Mouse (Mus musculus) heart, postnatal 25 days (tissue): ENCODE results near the gene Cxcl3. TPM values are rescaled to one million over a fixed set of nuclear protein-coding genes. Genes with fewer than 3 reads are reported as not detected.
"Not testable (repeated sequence)": the region's sequence is repeated elsewhere in the genome, so short reads cannot be mapped to it uniquely, and the experiment has no call there.

Experiments
- DNase-seq: peaks from one replicate; pipeline ENCODE4 v3.0.0; 2022; ENCODE audit warnings: low spot score
- intact Hi-C: fragments of 180-260 bp; cut with DNase I; formaldehyde crosslinking; loops from one replicate; pipeline ENCODE4 v1.15.1; 2025
- microRNA-seq: library from miRNA; unstranded; fragments of <30 nt; microRNA quantifications from one replicate; pipeline ENCODE4 v1.2.0, GENCODE M21; 2022
- total RNA-seq, 2 experiments: library from RNA; stranded (reverse); gene quantifications; 2 replicates each; pipeline ENCODE4 v1.2.3; 2021

The Cxcl3 gene
- total RNA-seq, 2 experiments from 2014 or later: not detected

DNA sequence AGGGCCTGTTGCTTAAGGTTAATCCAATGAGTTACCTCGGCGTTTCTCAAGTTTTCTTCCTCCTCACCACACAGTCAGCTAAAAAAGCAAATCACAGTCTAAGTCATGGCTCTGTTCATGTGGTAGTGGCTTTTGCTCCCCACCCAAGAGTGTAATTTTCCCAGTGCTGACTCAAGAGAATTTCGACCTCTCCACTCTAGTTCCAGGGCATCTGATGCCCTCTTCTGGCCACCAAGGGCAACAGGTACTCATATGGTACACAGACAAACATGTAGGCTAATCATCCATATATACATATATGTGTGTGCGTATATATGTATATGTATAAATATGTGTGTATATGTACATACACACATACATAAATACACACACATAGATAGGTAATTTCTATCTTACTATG, 2.2 kb downstream of the Cxcl3 start:
- intact Hi-C loops: loop anchor here (2.0 kb wide), 1 partner anchor 127 kb away; no protein-coding TSS in a partner anchor
- no peak for DNase-seq

DNA sequence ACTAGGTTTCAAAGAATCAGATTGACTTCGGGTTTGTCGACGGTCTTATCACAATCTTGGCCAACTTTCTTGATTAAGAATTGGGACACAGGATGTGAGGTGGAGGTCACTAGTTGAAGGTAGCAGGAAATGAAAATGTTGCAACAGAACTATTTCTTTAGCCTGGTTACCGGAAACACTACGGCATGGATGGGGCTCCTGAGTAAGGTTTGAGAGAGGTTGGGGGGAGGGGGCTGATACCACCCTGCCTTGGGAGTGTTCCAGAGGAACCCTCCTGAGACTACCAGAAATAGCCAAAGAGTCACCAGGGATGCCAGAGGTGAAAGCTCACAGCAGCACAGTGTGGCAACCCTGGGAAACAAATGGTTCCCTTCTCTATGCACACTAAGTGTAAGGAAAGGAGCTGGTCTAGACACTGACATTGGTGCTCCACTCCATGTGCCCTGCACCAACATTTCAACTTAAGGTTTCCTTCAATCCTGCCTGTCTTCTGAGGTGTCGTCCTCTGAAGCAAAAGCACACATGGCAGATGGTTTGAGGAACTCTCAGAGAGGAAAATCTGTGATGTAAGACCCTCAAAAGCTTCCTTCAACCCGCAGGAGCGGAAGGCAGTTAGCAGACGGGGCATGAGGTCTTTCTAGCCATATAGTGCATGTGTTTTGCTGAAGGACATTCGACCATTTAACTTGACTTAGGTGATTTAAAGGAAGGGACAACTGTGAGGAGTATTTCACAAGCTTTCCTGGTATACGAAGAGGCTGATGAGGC, 3.6 kb downstream of the Cxcl3 start:
- no peak for DNase-seq
- intact Hi-C loops: loop anchor here (2.0 kb wide), 1 partner anchor 129 kb away; no protein-coding TSS in a partner anchor

DNA sequence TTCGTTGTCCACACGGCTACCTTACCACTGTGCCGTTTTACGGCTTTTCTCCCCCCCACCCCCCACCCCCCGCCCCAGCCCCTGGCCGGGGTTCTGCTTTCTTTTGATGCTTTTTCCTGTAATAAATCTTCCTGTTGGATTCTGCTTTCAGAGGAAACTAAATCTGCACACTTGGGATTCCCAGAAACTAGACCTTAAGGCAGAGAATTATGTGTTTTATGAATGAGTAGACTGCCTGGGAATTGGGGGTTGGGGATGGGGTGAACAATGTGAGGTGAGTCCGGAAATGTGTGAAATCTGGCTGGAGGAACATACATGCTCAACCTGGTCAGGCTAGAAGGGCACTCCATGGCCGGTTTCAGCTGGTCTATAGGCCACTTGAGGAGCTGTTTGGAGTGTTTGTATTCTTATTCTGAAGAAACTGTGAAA, 4.2 kb downstream of the Cxcl3 start:
- DNase-seq: no peak
- intact Hi-C loops: no loop called here

DNA sequence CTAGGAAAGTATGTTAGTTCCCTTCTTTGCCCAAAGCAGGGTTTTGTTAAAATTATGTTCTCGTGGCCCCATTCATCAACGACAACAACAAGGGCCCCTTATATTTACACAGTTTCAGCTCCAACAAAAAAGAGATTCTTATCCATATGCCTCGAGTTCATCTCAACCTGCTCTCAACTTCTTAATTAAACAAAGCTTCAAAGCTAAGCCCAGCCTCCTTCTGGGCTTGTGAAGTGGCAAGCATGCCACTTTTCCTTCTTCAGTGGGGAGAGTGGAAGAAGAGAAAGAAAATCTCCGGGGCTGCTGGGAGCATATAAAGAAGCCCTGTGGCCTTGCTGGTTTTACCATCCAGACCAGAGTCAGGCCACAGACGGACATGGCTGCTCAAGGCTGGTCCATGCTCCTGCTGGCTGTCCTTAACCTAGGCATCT, 8.3 kb downstream of the Cxcl3 start, which contains the start of gene Cxcl15:
Gene Cxcl15 (plus strand): TSS at position 340 of the 431 bp plus-strand sequence.
- intact Hi-C loops: no loop called here
- no peak for DNase-seq

DNA sequence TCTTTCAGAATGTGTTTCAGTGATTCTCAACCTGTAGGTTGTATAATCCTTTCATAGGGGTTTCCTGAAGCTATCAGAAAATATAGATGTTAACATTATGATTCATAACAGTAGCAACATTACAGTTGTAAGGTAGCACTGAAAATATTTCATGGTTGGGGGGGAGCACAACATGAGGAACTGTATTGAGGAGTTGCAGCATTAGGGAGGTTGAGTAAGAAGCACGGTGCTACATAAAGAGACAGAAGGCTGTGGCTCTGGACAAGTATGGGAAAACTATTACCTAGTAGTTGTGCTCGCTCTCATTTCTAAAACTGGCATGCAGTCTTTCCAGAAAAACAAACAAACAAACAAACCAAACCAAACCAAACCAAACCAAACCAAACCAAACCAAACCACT, 9.5 kb downstream of the Cxcl3 start:
- intact Hi-C loops, DNase-seq: not testable (repeated sequence)

DNA sequence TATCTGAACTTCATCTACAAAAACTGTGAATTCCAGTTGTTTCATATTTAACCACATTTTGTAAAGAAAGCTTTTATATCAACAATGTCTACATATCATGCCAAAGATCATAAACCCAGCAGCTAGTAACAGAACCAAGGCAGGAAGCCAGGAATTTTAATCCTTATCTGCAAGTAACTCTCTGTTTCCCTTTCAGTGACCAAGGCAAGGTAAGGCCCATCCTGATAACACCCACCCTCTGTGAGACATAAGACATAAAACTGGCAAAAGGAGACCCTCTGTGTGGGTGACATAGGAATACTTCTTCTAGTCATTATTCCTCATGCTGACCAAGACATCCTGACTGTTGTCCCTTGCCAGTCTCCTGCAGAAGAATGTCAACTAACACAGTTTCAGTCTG, 18.7 kb downstream of the Cxcl3 start:
- intact Hi-C loops: no loop called here
- no peak for DNase-seq

DNA sequence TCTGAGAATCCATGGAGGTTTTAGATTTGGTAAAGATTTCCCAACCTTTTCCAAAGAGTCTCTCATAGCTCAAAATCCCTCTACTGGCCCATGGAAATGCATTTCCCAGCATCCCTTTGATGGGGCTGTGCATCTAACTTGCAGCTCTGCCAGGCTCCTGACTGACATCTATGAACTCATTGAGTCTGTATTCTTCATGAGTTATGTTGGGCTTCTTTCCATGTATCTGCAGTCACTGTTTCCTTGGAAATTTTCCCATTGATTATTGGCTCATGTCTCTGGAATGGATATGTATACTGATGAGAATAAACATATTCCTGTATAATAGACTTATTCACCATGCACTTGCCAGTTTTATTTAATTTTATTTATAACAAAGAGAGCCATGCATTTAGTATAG, 20.1 kb downstream of the Cxcl3 start:
- intact Hi-C loops: no loop called here
- no peak for DNase-seq

DNA sequence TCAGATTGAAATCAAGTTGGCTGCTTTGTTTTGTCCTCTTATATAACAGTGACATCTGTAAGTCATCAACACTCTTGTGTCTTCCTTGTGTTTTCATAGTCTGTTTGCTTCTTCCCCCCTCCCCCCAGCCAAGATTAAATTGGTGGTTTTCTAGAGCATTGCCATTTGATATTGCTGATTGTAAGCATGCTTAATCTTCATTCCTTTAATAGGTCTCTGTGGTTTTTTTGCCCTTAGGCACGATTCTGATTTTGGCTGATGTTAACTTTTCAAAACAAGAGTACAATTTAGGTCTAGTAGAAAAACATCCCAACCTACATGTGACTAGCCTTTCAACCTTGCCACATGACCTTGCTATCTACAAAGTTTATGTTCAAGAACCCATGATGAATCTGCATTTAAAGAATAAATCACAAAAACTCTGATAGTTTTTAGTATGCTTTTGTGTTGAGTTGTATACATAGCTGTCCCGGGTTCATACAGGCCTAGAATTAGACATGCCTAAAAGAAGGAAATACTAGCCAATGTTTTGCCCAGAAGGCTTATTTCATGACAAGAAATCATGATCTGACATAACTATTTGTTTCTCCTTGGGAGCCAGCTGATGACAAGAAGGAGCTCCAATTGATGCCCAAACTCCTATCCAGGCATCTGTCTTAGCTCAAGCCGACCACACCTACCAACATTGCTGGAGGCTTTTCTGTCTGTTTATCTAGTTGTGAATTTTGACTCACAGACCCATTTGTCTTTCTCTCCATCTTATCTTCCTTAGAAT, 21.5 kb downstream of the Cxcl3 start:
- intact Hi-C loops: no loop called here

DNA sequence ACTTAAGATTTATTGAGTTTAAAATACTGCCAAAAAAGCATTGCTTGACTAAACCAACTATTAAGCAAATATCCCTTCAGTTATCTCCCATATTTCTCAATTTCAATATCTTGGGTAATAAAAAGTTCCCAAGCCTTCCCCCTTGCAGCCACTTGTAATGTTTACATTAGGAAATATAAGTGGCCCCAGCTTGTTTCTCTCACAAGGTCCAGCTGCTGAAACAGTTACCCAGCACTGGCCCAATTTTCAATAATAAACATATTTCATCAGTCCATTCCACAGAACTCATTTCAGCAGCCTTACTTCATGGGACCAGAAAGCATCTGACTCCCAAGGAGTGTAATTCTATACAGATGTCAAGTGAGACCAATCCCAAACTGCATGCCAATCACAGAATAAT, 33.9 kb downstream of the Cxcl3 start:
- DNase-seq: no peak
- intact Hi-C loops: no loop called here

More for the DNA sequence above, 21.5 kb downstream of the Cxcl3 start:
- no peak for DNase-seq

DNA sequence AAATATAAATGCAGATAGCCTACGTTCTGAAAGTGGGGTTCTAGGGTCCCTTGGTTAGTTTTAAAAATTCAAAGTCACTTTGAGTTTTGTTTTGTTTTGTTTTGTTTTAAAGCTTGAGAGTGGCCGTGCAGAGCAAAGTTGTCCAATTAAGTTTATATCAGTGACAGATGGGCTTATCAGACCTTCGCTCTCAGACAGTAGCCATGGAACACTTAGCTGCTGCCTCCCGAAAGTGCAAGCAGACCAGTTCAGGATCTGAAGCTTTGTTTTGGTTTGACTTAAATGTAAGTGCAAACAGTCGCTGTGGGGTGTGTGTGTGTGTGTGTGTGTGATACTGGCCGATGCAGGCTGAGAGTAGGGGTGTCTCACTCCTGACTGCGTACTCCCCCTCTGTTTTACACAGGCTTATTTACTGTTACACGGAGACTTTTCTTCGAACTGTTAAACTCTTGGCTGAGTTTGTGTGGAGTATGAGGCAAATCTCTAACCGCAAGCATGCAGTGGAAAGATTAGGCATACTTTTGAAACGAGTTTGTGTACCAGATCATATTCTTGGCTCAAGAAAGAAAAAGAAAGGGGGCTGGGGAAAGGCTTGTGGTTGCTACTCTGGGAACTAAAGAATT, 46.4 kb downstream of the Cxcl3 start:
- no peak for DNase-seq
- intact Hi-C loops: no loop called here

DNA sequence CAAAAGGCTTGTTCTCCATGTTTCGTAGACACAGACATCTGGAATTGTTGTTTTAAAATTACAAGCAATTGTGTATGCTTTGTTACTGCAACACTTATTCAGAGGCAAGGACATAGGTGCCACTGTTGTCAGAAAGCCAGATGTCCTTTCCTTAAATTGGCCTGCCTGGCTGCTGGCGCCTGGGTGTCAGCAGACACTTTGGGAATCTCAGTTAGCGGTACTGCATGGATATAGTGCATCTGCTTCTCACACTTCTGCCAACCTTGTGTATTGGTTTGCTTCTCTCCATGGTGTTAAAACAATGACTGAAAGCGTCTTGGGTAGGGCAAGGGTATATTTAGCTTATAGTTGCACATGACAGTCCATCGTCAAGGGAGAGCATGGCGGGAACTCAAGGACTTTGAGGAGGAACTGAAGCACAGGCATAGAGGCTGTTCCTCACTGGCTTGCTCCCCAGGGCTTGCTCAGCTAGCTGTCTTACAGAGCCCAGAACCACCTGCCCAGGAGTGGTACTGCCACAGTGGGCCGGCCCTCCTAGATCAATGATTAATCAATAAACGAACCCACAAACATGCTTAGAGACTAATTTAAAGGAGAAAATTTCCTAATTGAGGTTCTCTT, 47.0 kb downstream of the Cxcl3 start:
- intact Hi-C loops: no loop called here
- DNase-seq: no peak

DNA sequence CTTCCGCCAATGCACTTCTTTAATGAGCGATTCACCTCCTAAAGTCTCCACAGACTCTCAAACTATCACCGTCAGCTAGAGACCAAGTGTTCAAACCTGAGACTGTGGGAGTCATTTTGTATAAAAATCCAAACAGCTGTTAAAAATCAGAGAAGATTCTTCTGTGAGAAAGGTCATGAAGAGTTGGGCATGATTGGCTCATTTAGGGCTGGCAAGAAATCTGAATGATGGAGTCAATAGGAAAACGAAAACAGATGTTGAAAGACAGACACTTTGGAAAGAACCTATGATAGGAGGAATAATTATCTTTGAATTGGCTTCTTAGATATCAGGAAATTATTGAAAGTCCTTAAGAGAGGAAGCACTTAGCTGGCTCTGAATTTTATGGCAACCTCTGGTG, 48.5 kb downstream of the Cxcl3 start:
- no peak for DNase-seq
- intact Hi-C loops: no loop called here

DNA sequence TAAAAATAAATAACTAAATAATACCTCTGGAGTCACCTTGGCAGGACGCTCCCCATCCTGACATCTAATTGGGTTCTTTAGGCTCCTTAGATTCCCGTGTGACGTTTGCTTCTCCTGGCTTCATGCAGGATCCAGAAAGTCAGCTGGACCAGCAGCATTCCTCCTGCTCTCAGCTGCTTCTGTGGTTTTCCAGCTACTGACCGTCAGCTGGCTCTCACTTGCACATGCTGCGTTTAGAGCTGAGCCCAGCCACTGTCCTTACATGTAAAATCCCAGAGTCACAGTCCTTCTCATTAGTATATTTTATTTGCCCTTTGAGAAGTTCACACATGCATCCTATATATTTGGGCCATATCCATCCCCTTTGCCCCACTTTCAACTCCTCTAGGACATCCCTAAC, 52.7 kb downstream of the Cxcl3 start:
- peak; percentile 16 for DNase-seq
- intact Hi-C loops: no loop called here

Small RNA genes lying within 50 kb of the gene (microRNA-seq; reads per million reads assigned to microRNA genes)
- not detected for gene Gm24322

Other genes starting within 250 kb of the Cxcl3 start
- gene 5830473C10Rik, start 225.0 kb upstream of the Cxcl3 start, total RNA-seq: not detected
- not detected for gene Rassf6, start 145.4 kb upstream of the Cxcl3 start, total RNA-seq
- under 1 TPM; 0.17 to 0.18 TPM for gene Cxcl5, start 26.7 kb upstream of the Cxcl3 start, total RNA-seq
- gene Ppbp, start 17.6 kb upstream of the Cxcl3 start, total RNA-seq: 10 to 100 TPM in 1 of 2 experiments, 1 to 10 TPM in 1; 5.2 to 12.8 TPM
- 10 to 100 TPM; 33.7 to 39.4 TPM for gene Pf4, start 13.7 kb upstream of the Cxcl3 start, total RNA-seq
- gene Cxcl15, start 8.4 kb downstream of the Cxcl3 start, total RNA-seq: not detected
- gene Cxcl1, start 105.1 kb downstream of the Cxcl3 start, total RNA-seq: under 1 TPM; 0.55 to 0.64 TPM
- not detected for gene Cxcl2, start 117.8 kb downstream of the Cxcl3 start, total RNA-seq
- 10 to 100 TPM; 10.3 to 12.6 TPM for gene Mthfd2l, start 145.0 kb downstream of the Cxcl3 start, total RNA-seq
- under 1 TPM; 0.36 to 0.44 TPM for gene Epgn, start 241.4 kb downstream of the Cxcl3 start, total RNA-seq